Mouse (Mus musculus) kidney, postnatal 25 days (tissue): ENCODE measurements around the gene Esrrg.

ENCODE experiments used
- DNase-seq, 2 experiments: peaks; one replicate each; pipeline ENCODE4 v3.0.0; 2021; ENCODE audit warnings: mixed read lengths in 2 of 2

The Esrrg gene

GRCm38 (mm10) chr1:188008476-188008875 is 399.9 kb downstream of the Esrrg start:
- no peak for DNase-seq

GRCm38 (mm10) chr1:188009868-188010267 is 401.3 kb downstream of the Esrrg start:
- no peak for DNase-seq

- no peak for DNase-seq
These were observed 402.3 kb downstream of the Esrrg start for GRCm38 (mm10) chr1:188010860-188011259.

GRCm38 (mm10) chr1:188014411-188014810 is 405.8 kb downstream of the Esrrg start:
- no peak for DNase-seq

GRCm38 (mm10) chr1:188017956-188018862 is 409.6 kb downstream of the Esrrg start:
- DNase-seq = peak in 1 of 2 experiments; percentile 44

GRCm38 (mm10) chr1:188029205-188029604 is 420.6 kb downstream of the Esrrg start:
- no peak for DNase-seq

GRCm38 (mm10) chr1:188030116-188030515 is 421.5 kb downstream of the Esrrg start:
- DNase-seq = no peak

- DNase-seq = no peak
These were observed 422.7 kb downstream of the Esrrg start for GRCm38 (mm10) chr1:188031276-188031675.

GRCm38 (mm10) chr1:188035957-188036356 is 427.4 kb downstream of the Esrrg start:
- DNase-seq = no peak

GRCm38 (mm10) chr1:188046691-188047121 is 438.1 kb downstream of the Esrrg start:
- peak in 1 of 2 experiments; percentile 24 for DNase-seq

GRCm38 (mm10) chr1:188047148-188047547 is 438.6 kb downstream of the Esrrg start:
- DNase-seq = peak in 1 of 2 experiments; percentile 55

GRCm38 (mm10) chr1:188055888-188056287 is 447.3 kb downstream of the Esrrg start:
- no peak for DNase-seq

- DNase-seq = no peak
These were observed 449.3 kb downstream of the Esrrg start for GRCm38 (mm10) chr1:188057892-188058291.

- peak; percentile 38 to 77 for DNase-seq
These were observed 450.4 kb downstream of the Esrrg start for GRCm38 (mm10) chr1:188059006-188059405.

GRCm38 (mm10) chr1:188060493-188060892 is 451.9 kb downstream of the Esrrg start:
- peak in 1 of 2 experiments; percentile 52 for DNase-seq

- no peak for DNase-seq
These were observed 460.2 kb downstream of the Esrrg start for GRCm38 (mm10) chr1:188068833-188069232.

GRCm38 (mm10) chr1:188069849-188070248 is 461.3 kb downstream of the Esrrg start:
- DNase-seq = no peak

GRCm38 (mm10) chr1:188077561-188078195 is 469.1 kb downstream of the Esrrg start:
- DNase-seq = peak in 1 of 2 experiments; percentile 35

- DNase-seq = no peak
These were observed 471.8 kb downstream of the Esrrg start for GRCm38 (mm10) chr1:188080261-188080875.

- no peak for DNase-seq
These were observed 474.4 kb downstream of the Esrrg start for GRCm38 (mm10) chr1:188082665-188083640.

- DNase-seq = no peak
These were observed 476.7 kb downstream of the Esrrg start for GRCm38 (mm10) chr1:188085116-188085879.
